Mouse (Mus musculus): Measurements from ENCODE around the gene Btbd17.

DNA sequence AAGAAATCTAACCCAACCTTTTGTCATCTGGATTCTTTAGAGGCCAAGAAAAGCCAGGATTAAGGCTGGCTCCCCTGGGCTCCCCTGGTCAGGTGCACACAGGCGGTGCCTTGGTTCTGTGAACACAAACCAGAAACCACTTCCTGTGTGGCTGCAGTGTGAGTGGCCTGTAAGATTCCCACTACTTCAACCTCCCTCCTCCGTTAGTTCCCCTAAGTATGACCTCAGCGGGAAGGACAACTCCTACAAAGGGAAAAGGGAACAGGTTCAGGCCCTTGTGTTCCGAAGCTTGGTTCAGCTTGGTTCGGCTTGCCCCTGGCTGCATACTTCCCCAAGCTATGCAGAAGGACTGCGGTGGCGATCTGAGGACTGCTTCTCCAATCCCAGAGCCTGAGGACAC, 22.4 kb upstream of the Btbd17 start:
- no peak for TF ChIP-seq EP300 (IDR thresholded peaks at IDR 0.05; ENCODE audit: low read depth)
- TF ChIP-seq CTCF (IDR thresholded peaks at IDR 0.05; ENCODE audit: low read depth) = no peak
